Mouse (Mus musculus) CH12.LX (cell line): Measurements from ENCODE around the gene Thumpd2. TPM values are rescaled to one million over a fixed set of nuclear protein-coding genes. Genes with fewer than 3 reads are reported as not detected.

Source experiments
- DNase-seq: peaks from one replicate; pipeline ENCODE4 v3.0.0-alpha.2; 2013; ENCODE audit errors: extremely low read depth
- H3K27ac ChIP-seq: 2 replicates; pipeline ENCODE4 v1.5.1; 2012; ENCODE audit warnings: low read depth, mild to moderate bottlenecking, control low read depth, moderate library complexity; ENCODE audit not compliant: insufficient read depth
- H3K27me3 ChIP-seq: replicated peaks from 2 replicates; pipeline ENCODE3; 2012; ENCODE audit warnings: inconsistent platforms
- H3K36me3 ChIP-seq, 2 experiments: replicated peaks in 1 of 2; 2 replicates each; pipeline versions ENCODE3 to v1.6.1; 2012; ENCODE audit warnings: inconsistent platforms in 1 of 2, low read length in 1 of 2, mild to moderate bottlenecking in 1 of 2, mixed read lengths in 1 of 2, moderate library complexity in 1 of 2; ENCODE audit not compliant: control insufficient read depth in 1 of 2, insufficient read depth in 1 of 2
- H3K4me1 ChIP-seq, 2 experiments: 2 replicates each; pipeline ENCODE4 v1.6.1; 2012; ENCODE audit warnings: inconsistent platforms in 1 of 2, moderate library complexity in 1 of 2; ENCODE audit not compliant: insufficient read depth in 2 of 2, control insufficient read depth in 1 of 2
- H3K4me2 ChIP-seq: 2 replicates; pipeline ENCODE4 v1.6.1; 2012; ENCODE audit warnings: low read depth, mild to moderate bottlenecking, control low read depth; ENCODE audit not compliant: poor library complexity, insufficient read depth, severe bottlenecking
- H3K4me3 ChIP-seq, 3 experiments: fragments of 150-350 bp in 1 of 3; sonication (generic) in 1 of 3; replicated peaks in 1 of 3; 2 replicates each; pipeline versions ENCODE3 to v1.5.1; 2011 to 2012; ENCODE audit warnings: low read depth in 2 of 3, low read length in 2 of 3, mild to moderate bottlenecking in 2 of 3, moderate library complexity in 2 of 3, control low read depth in 1 of 3, improper control_type of control experiment in 1 of 3, inconsistent platforms in 1 of 3, mixed read lengths in 1 of 3; ENCODE audit not compliant: poor library complexity in 1 of 3
- H3K79me2 ChIP-seq: replicated peaks from 2 replicates; pipeline ENCODE4 v1.6.1; 2012; ENCODE audit warnings: mild to moderate bottlenecking, moderate library complexity; ENCODE audit not compliant: control insufficient read depth, poor library complexity, insufficient read depth, severe bottlenecking; ENCODE audit errors: extremely low read depth
- H3K9ac ChIP-seq: 2 replicates; pipeline ENCODE4 v1.6.1; 2012; ENCODE audit warnings: low read depth, mild to moderate bottlenecking, control low read depth, moderate library complexity; ENCODE audit not compliant: insufficient read depth
- H3K9me3 ChIP-seq: replicated peaks from 2 replicates; pipeline ENCODE3; 2012; ENCODE audit warnings: low read length, inconsistent platforms, mixed read lengths
- BHLHE40 ChIP-seq: IDR thresholded peaks from 2 replicates; pipeline ENCODE4 v1.6.1; 2011; ENCODE audit warnings: mild to moderate bottlenecking, low read depth, low read length, improper control_type of control experiment
- CHD1 ChIP-seq: IDR thresholded peaks from 2 replicates; pipeline ENCODE4 v1.6.1; 2012; ENCODE audit warnings: low read depth, low read length, improper control_type of control experiment, inconsistent platforms
- CHD2 ChIP-seq: IDR thresholded peaks from 2 replicates; pipeline ENCODE4 v1.6.1; 2011; ENCODE audit warnings: low read length, improper control_type of control experiment
- CTCF ChIP-seq, 2 experiments: IDR thresholded peaks in 1 of 2; conservative IDR thresholded peaks in 1 of 2; 2 replicates each; pipeline ENCODE4 v1.5.1; 2011 to 2012; ENCODE audit warnings: low read depth in 2 of 2, low read length in 2 of 2, improper control_type of control experiment in 1 of 2, inconsistent platforms in 1 of 2, mild to moderate bottlenecking in 1 of 2, moderate library complexity in 1 of 2
- E2F4 ChIP-seq: IDR thresholded peaks from 2 replicates; pipeline ENCODE4 v1.6.1; 2011; ENCODE audit warnings: low read depth, low read length, improper control_type of control experiment; ENCODE audit not compliant: insufficient replicate concordance
- EP300 ChIP-seq: IDR thresholded peaks from 2 replicates; pipeline ENCODE4 v1.6.1; 2011; ENCODE audit warnings: low read length, improper control_type of control experiment
- ETS1 ChIP-seq: conservative IDR thresholded peaks from 2 replicates; pipeline ENCODE4 v1.6.1; 2012; ENCODE audit warnings: low read depth, mild to moderate bottlenecking, inconsistent platforms, low read length, improper control_type of control experiment, moderate library complexity
- GABPA ChIP-seq: IDR thresholded peaks from 2 replicates; pipeline ENCODE4 v1.6.1; 2012; ENCODE audit warnings: low read depth, low read length, improper control_type of control experiment, inconsistent platforms; ENCODE audit not compliant: insufficient replicate concordance
- HCFC1 ChIP-seq: IDR thresholded peaks from 2 replicates; pipeline ENCODE4 v1.6.1; 2012; ENCODE audit warnings: low read depth, mild to moderate bottlenecking, inconsistent platforms, low read length, improper control_type of control experiment
- IRF4 ChIP-seq: IDR thresholded peaks from 2 replicates; pipeline ENCODE4 v1.6.1; 2014; ENCODE audit warnings: low read depth, mild to moderate bottlenecking, inconsistent platforms, low read length, improper control_type of control experiment
- JUN ChIP-seq: IDR thresholded peaks from 2 replicates; pipeline ENCODE4 v1.6.1; 2011; ENCODE audit warnings: low read depth, mild to moderate bottlenecking, low read length, improper control_type of control experiment, moderate library complexity; ENCODE audit not compliant: insufficient read depth
- JUND ChIP-seq: conservative IDR thresholded peaks from 2 replicates; pipeline ENCODE4 v1.6.1; 2011; ENCODE audit warnings: low read depth, low read length, improper control_type of control experiment
- MAFK ChIP-seq: IDR thresholded peaks from 2 replicates; pipeline ENCODE4 v1.6.1; 2011; ENCODE audit warnings: low read length, improper control_type of control experiment; ENCODE audit not compliant: insufficient replicate concordance
- MAX ChIP-seq: IDR thresholded peaks from 2 replicates; pipeline ENCODE4 v1.6.1; 2011; ENCODE audit warnings: low read length, improper control_type of control experiment
- MAZ ChIP-seq: IDR thresholded peaks from 2 replicates; pipeline ENCODE4 v1.6.1; 2012; ENCODE audit warnings: low read depth, mild to moderate bottlenecking, inconsistent platforms, low read length, improper control_type of control experiment, moderate library complexity
- MEF2A ChIP-seq: IDR thresholded peaks from 2 replicates; pipeline ENCODE4 v1.6.1; 2014; ENCODE audit warnings: low read depth, mild to moderate bottlenecking, inconsistent platforms, low read length, improper control_type of control experiment, borderline replicate concordance
- MXI1 ChIP-seq: IDR thresholded peaks from 2 replicates; pipeline ENCODE4 v1.6.1; 2011; ENCODE audit warnings: mild to moderate bottlenecking, low read depth, low read length, improper control_type of control experiment
- MYC ChIP-seq: IDR thresholded peaks from 2 replicates; pipeline ENCODE4 v1.6.1; 2011; ENCODE audit warnings: low read depth, mild to moderate bottlenecking, improper control_type of control experiment, low read length
- PAX5 ChIP-seq: IDR thresholded peaks from 2 replicates; pipeline ENCODE4 v1.6.1; 2012; ENCODE audit warnings: low read length, inconsistent platforms, mixed read lengths
- POLR2A ChIP-seq: IDR thresholded peaks from 2 replicates; pipeline ENCODE4 v1.6.1; 2011; ENCODE audit warnings: low read depth, mild to moderate bottlenecking, improper control_type of control experiment, low read length
- RAD21 ChIP-seq: IDR thresholded peaks from 2 replicates; pipeline ENCODE4 v1.6.1; 2011; ENCODE audit warnings: low read depth, mild to moderate bottlenecking, low read length, improper control_type of control experiment, moderate library complexity
- RCOR1 ChIP-seq: conservative IDR thresholded peaks from 2 replicates; pipeline ENCODE4 v1.6.1; 2012; ENCODE audit warnings: low read depth, mild to moderate bottlenecking, inconsistent platforms, low read length, improper control_type of control experiment
- SMC3 ChIP-seq: IDR thresholded peaks from 2 replicates; pipeline ENCODE4 v1.6.1; 2011; ENCODE audit warnings: low read depth, low read length, improper control_type of control experiment
- TCF12 ChIP-seq: IDR thresholded peaks from 2 replicates; pipeline ENCODE4 v1.6.1; 2014; ENCODE audit warnings: low read depth, mild to moderate bottlenecking, inconsistent platforms, low read length, improper control_type of control experiment
- UBTF ChIP-seq: IDR thresholded peaks from 2 replicates; pipeline ENCODE4 v1.6.1; 2012; ENCODE audit warnings: low read depth, mild to moderate bottlenecking, inconsistent platforms, low read length, improper control_type of control experiment, moderate library complexity
- USF1 ChIP-seq: IDR thresholded peaks from 2 replicates; pipeline ENCODE4 v1.6.1; 2014; ENCODE audit warnings: low read depth, mild to moderate bottlenecking, inconsistent platforms, low read length, improper control_type of control experiment
- USF2 ChIP-seq: conservative IDR thresholded peaks from 2 replicates; pipeline ENCODE4 v1.6.1; 2011; ENCODE audit warnings: low read depth, low read length, improper control_type of control experiment
- ZKSCAN1 ChIP-seq: IDR thresholded peaks from 2 replicates; pipeline ENCODE4 v1.6.1; 2012; ENCODE audit warnings: low read depth, inconsistent platforms, low read length, improper control_type of control experiment, borderline replicate concordance
- dilution Hi-C: fragments of 300-500 bp; cut with MboI; formaldehyde crosslinking; loops from 2 replicates; pipeline ENCODE4 v1.14.3; 2020; ENCODE audit warnings: low sequenced_read_pairs; ENCODE audit not compliant: extremely low pct_unique_long_range_greater_than_20kb, extremely low pct_ligation_motif_present
- in situ Hi-C: fragments of 300-500 bp; cut with MboI; formaldehyde crosslinking; loops from 3 replicates; pipeline ENCODE4 v1.14.3; 2019; ENCODE audit warnings: low sequenced_read_pairs, low pct_ligation_motif_present, low pct_unique_long_range_greater_than_20kb, mixed read lengths
- polyA plus RNA-seq: library from polyadenylated mRNA; unstranded; fragments of >175 nt; gene quantifications from 2 replicates; pipeline ENCODE4 v1.2.1, GENCODE M21; 2012; ENCODE audit warnings: low read depth; ENCODE audit not compliant: insufficient read length
- total RNA-seq, 2 experiments: library from RNA; depleted of rRNA; stranded (reverse); fragments of 300-350 nt in 1 of 2; fragments of >200 nt in 1 of 2; gene quantifications; 2 replicates each; pipeline ENCODE4 v1.2.3; 2012 to 2014

Thumpd2 gene
- total and polyA plus RNA-seq, 3 experiments, result 5.4 to 9.0 (median 7.6) TPM

DNA sequence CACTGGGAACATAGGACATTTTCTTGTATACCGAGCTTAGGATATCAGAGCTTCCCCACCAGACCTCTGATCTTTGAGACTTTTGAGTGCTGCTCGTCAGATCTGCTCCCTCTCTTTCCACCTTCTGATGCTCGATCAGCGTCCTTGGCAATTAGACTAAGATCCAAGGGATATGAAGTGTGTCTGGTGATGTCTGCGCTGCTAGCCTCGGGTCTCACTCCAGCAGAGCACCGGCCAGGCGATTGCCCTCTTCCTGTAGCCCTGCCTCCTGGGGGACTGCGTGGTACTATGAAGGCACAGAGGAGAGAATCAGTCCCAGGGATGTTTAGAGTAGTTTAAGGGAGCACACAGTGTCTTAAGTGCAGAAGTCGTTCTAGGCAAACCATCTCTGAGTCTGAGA, 81.9 kb downstream of the Thumpd2 start:
- dilution Hi-C loops (no loop called here), in situ Hi-C loops (loop anchor here (25.0 kb wide), 1 partner anchor 346 kb away; no protein-coding TSS in a partner anchor)
- H3K4me1 ChIP-seq, result no peaks in the 10 kb centered on the region
- no peak overlapping the region for H3K9ac ChIP-seq
- H3K4me3 ChIP-seq, result no peak overlapping the region
- no peaks in the 10 kb centered on the region for H3K27me3 ChIP-seq
- no peak overlapping the region for H3K27ac ChIP-seq
- DNase-seq, result no peak
- TF ChIP-seq SMC3, result no peak
- TF ChIP-seq E2F4, result no peak
- no peaks in the 10 kb centered on the region for H3K36me3 ChIP-seq
- no peak overlapping the region for H3K4me2 ChIP-seq
- H3K79me2 ChIP-seq, result no peaks in the 10 kb centered on the region
- no peaks in the 10 kb centered on the region for H3K9me3 ChIP-seq

DNA sequence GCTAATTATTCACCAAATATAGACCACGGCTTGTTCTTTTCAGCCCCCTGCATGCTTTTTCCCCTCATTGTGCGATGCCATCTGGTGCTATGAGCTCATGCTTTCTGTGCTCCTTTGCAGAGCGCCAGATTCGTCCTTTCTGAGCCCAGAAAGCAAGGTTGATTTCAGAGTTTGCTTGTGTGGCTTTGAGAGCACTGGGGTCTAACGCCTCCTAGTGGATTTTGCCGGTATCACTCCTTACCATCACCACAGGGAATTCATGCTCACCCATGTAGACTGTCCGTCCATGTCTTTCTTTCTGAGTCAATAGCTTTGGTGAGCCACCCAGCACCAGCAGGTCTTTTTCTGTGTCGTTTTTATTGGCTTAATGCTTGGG, 82.5 kb downstream of the Thumpd2 start:
- TF ChIP-seq GABPA, result no peak
- no peak for TF ChIP-seq CHD1
- no peak for TF ChIP-seq IRF4
- no peak for TF ChIP-seq CHD2
- TF ChIP-seq USF1, result no peak
- TF ChIP-seq ETS1, result no peak
- TF ChIP-seq EP300, result no peak
- TF ChIP-seq HCFC1, result no peak
- TF ChIP-seq MAFK, result no peak
- no peak for TF ChIP-seq MAX
- no peak for TF ChIP-seq TCF12
- TF ChIP-seq JUN, result no peak
- no peak for TF ChIP-seq MEF2A
- peak; percentile 76 to 77 for TF ChIP-seq CTCF (conservative IDR thresholded peaks at IDR 0.05 in 1 of 2, IDR thresholded peaks at IDR 0.05 in 1 of 2; ENCODE audit: low read depth in 2 of 2, low read length in 2 of 2)
- peak; percentile 68 for TF ChIP-seq RAD21
- TF ChIP-seq JUND, result no peak
- TF ChIP-seq ZKSCAN1, result no peak
- no peak for TF ChIP-seq USF2
- TF ChIP-seq MYC, result no peak
- TF ChIP-seq RCOR1, result no peak
- peak; percentile 79 for TF ChIP-seq SMC3
- TF ChIP-seq UBTF, result no peak
- no peak for TF ChIP-seq MXI1
- no peak for TF ChIP-seq PAX5
- no peak for TF ChIP-seq MAZ
- no peak for TF ChIP-seq POLR2A
- TF ChIP-seq BHLHE40, result no peak
- Histone ChIP-seq H3K79me2 (no peaks in the 10 kb centered on the region), H3K9ac (no peak overlapping the region), H3K4me2 (no peak overlapping the region), H3K36me3 (no peaks in the 10 kb centered on the region), H3K4me1 (no peaks in the 10 kb centered on the region), H3K27ac (no peak overlapping the region), H3K4me3 (no peak overlapping the region), H3K9me3 (no peaks in the 10 kb centered on the region), H3K27me3 (no peaks in the 10 kb centered on the region)
- DNase-seq, result peak; percentile 62
- dilution Hi-C loops, result no loop called here
- in situ Hi-C loops, result loop anchor here (25.0 kb wide), 1 partner anchor 345 kb away; no protein-coding TSS in a partner anchor
